Mouse (Mus musculus) inflammation-experienced regulatory T-cells, adult 16 weeks (primary cell): Measurements from ENCODE around the gene Gm20937. TPM values are rescaled to one million over a fixed set of nuclear protein-coding genes. Genes with fewer than 3 reads are reported as not detected.

Source experiments
- polyA plus RNA-seq: library from polyadenylated mRNA; unstranded; fragments of 100-300 nt; shearing (Covaris generic); gene quantifications from one replicate; pipeline ENCODE4 v1.2.1, GENCODE M21; 2017

Gene Gm20937
- not detected for polyA plus RNA-seq

DNA sequence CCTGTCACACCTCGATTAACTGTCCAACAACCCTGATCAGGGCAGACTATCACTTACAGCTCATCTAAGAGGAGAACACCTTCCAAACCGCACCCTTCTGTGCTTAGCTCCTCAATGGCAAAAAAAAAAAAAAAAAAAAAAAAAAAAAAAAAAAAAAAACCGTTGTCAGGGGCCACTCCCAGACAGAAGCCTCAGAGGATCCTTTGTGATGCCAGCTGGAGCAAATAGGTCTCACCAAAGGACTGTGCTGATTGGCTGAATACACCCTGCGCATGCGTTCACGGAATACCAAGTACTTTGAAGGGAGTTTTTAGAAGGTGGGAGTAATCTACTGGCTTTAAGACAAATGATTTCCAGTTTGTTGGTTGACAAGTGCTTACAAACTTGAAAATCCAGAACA lies at the start of gene Gm20937:
TSS of gene Gm20937 (minus strand) at position 101 of the 400 bp plus-strand sequence.

Other genes starting within 250 kb of the Gm20937 start
- not detected for gene Gm20816, start 243.1 kb upstream of the Gm20937 start, polyA plus RNA-seq